ENCODE assay signal across 18 mouse cellular contexts in genomic region chr2:50643219-50643618, GRCm38 (mm10).
"Had no signal": no experiment of that assay in that cellular context is flagged by ENCODE, and none has a peak within 500 bp of the region (broad histone marks: within the 10 kb centered on the region; RNA-seq: fewer than 3 reads in every experiment).

No protein-coding gene starts in this region.

- H3K9me3 ChIP-seq: lung, embryonic 15.5 days; megakaryocyte, embryonic 14.5 days; midbrain, embryonic 12.5 days; neural tube, embryonic 13.5 days; neural tube, embryonic 15.5 days had no signal

- H3K27me3 ChIP-seq: lung, embryonic 15.5 days; megakaryocyte, embryonic 14.5 days; midbrain, embryonic 12.5 days; neural tube, embryonic 13.5 days; neural tube, embryonic 15.5 days had no signal

- ATAC-seq: liver, postnatal 0 days; lung, postnatal 0 days; midbrain, embryonic 16.5 days had no signal

- H3K4me1 ChIP-seq: lung, embryonic 15.5 days; megakaryocyte, embryonic 14.5 days; midbrain, embryonic 12.5 days; neural tube, embryonic 13.5 days; neural tube, embryonic 15.5 days had no signal

- H3K27ac ChIP-seq: lung, embryonic 15.5 days; macrophage; midbrain, embryonic 12.5 days; neural tube, embryonic 13.5 days; neural tube, embryonic 15.5 days had no signal

- H3K9ac ChIP-seq: liver, postnatal 0 days; lung, embryonic 15.5 days; midbrain, embryonic 12.5 days; neural tube, embryonic 13.5 days; neural tube, embryonic 15.5 days had no signal

- DNase-seq: liver, postnatal 0 days; lung, adult 2 months; lung, postnatal 14 days; lung, postnatal 36 days; midbrain, embryonic 14.5 days; right cerebral cortex, postnatal 14 days; thymus, adult 18-20 months; thymus, postnatal 14 days; thymus, postnatal 36 days had no signal

- H3K36me3 ChIP-seq: lung, embryonic 15.5 days; midbrain, embryonic 12.5 days; neural tube, embryonic 13.5 days; neural tube, embryonic 15.5 days had no signal

- H3K4me3 ChIP-seq: lung, embryonic 15.5 days; megakaryocyte, embryonic 14.5 days; midbrain, embryonic 12.5 days; myocyte; neural tube, embryonic 13.5 days; neural tube, embryonic 15.5 days had no signal

- H3K4me2 ChIP-seq: lung, embryonic 15.5 days; midbrain, embryonic 12.5 days; neural tube, embryonic 13.5 days; neural tube, embryonic 15.5 days had no signal
